Mouse (Mus musculus): ENCODE results near the gene Acer3.

The Acer3 gene

GRCm38 (mm10) chr7:98332678-98333397 lies 11.8 kb upstream of the Acer3 start:
- DNase-seq (ENCODE audit: low spot score) = no peak

DNA sequence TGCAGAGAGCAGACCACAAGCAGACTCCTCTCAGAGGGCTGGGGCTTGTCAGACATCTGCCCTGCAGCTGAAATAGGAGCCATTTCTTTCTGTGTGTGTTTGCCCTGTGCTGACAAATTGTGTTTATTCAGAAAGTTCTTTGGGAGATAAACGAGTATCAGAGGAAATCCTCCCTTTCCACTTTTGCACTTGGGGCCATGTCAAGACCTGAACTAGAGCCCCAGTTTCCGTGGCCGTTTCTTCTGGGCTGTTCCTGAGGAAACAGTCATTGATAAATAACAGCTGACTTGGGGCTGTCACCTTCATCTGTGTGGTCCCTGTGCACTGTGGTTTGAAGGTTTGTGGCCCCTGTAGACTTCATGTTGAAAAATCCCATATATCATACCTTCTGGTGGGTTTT lies 10.9 kb upstream of the Acer3 start:
- no peak for DNase-seq (ENCODE audit: low spot score)

- DNase-seq (ENCODE audit: low spot score) = no peak
Observed at GRCm38 (mm10) chr7:98330375-98331002, 9.5 kb upstream of the Acer3 start.

DNA sequence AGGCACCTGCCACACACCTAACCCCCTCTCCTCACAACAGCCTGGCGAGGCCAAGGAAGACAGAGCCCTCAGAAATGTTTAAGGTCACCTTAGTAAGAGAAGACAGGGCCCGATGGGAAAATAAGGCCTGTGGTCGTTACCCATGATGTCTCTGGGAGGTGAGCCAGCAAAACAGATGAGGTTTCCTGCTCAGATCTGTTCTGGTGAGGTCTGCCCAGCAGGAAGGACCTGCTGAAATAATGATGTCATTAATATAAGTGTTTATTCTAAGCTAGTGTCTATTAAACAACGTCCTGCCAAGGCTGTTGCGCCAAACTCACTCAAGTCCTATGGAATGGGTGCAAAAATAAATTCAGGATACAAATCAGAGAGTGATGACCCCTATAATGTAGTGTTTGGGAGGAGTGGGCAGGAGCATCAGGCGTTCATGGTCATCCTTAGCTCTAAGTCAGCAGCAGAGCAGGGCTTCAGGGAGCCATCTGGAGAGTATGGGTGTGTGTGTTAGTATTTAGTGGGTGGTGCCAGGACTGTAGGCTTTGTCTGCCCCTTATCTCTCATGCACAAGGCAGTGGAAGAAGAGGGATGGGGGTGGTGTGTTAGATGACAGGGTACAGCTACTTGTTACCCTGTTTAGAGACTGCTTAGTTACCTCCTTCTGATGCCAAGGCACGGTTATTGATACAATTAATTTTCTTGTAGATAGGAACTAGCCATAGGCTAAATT lies 8.8 kb upstream of the Acer3 start:
- DNase-seq (ENCODE audit: low spot score) = peak; percentile 48

- no peak for DNase-seq (ENCODE audit: low spot score)
Observed at GRCm38 (mm10) chr7:98328311-98328710, 7.3 kb upstream of the Acer3 start.

DNA sequence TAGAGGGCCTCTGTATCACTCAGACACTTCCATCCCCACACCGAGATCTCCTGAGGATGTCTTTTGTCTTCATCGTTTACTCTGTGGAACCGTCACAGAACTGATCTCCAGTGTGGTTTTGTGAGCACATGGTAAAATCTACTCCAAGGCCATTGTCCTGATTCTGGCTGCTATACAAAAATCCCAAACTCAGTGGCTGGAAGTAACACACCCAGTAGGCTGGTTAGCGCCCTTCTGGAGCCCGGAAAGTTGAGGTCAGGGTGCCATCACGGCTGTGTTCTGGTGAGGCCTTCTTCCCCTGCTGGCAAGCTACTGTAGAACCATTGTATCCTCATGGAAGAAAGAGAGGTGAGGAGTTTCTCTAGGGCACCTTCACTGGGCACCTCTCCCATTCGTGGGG lies 5.0 kb upstream of the Acer3 start:
- DNase-seq (ENCODE audit: low spot score) = no peak

DNA sequence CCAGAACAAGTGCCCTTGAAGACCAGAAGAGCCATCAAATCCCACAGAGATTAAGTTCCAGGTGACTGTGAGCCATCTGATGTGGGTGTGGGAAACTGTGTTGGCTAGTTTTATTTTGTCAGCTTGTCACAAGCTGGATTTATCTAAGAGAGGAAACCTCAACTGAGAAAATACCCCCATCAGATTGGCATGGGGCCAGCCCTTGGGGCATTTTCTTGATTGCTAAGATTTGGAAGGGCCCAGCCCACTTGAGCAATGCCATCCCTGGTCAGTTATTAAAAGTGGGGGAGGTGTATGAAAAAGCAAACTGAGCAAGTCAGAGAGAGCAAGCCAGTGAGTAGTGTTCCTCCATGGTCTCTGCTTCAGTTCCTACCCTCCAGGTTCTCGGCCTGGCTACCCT lies 3.2 kb upstream of the Acer3 start:
- no peak for DNase-seq (ENCODE audit: low spot score)

DNA sequence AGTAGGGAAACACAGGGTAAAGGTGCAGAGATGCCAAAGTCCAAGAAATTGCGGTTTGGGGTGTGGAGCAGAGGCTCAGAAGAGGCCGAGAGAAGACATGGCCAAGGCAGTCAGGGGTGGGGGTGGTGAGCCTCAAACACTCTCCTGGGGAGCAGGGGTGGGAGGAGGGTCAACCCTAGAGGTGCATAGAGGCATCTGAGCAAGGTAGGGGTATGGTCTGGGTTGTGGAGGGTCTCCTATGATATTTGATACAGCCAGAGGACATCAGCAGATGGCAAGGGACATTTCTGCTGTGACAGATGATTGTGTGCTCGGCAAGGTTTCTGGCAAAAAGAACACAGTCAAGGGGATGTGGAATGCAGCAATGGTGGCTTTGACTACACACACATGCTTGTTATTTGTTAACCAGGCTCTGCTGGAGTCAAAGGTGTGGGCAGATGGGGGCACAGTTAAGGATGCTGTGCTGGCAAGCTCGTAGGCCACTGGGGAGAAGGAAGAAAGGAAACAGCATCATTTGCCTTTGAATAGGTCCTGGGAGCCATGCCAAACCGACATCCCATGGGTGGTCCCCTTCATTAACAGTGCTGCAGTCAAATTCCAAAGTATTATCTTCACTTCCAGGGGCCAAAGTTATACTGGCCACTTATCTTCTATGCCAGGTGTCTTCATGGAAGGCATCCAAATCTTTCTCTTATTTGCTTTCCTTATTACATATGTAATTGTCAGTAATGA lies 2.4 kb upstream of the Acer3 start:
- DNase-seq (ENCODE audit: low spot score) = peak; percentile 44

DNA sequence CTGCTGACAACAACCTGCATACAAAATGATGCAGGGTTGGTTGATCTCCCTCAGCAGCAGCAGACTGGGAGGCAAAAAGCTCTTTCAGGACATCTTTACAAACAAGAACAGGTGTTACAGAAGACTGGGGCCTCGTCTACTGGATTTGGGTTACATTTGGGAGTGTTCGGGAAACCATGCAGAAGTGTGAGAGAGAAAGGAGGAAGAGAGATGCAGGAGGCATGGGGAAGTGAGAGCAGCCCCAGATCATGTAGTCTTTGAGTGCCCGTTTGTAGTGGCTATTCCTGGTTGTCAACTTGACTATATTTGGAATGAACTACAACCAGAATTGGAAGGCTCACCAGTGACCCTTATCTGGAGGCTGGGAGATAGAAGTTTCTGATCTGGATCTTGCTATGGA lies 1.4 kb upstream of the Acer3 start:
- no peak for DNase-seq (ENCODE audit: low spot score)

DNA sequence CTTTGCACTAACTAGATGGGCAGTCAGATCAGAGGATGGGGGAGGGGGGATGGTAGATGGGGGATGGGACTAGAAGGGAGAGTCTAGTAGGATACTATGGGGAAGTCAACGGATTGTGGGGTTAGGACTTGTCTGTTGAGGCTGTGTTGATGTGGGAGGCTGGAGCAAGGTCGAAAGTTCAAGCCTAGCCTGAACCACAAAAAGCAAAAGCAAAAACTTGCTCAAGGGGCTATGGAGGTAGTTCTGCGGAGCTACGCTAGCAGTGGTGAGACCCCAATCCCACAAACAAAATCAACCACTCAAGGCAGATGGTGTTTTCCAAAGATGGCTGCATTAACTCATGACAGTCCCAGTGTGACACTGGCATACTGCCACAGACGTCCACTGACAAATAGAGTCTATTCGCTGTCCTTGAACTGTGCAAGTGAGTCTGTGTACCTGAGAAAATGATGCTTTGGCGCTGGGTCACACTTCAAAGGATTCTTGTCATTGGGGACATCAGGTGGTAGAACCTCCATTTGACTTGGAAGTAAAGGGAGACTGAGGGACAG lies 927 bp downstream of the Acer3 start:
- DNase-seq (ENCODE audit: low spot score) = no peak

GRCm38 (mm10) chr7:98316568-98316967 lies 4.4 kb downstream of the Acer3 start:
- no peak for DNase-seq (ENCODE audit: low spot score)

DNA sequence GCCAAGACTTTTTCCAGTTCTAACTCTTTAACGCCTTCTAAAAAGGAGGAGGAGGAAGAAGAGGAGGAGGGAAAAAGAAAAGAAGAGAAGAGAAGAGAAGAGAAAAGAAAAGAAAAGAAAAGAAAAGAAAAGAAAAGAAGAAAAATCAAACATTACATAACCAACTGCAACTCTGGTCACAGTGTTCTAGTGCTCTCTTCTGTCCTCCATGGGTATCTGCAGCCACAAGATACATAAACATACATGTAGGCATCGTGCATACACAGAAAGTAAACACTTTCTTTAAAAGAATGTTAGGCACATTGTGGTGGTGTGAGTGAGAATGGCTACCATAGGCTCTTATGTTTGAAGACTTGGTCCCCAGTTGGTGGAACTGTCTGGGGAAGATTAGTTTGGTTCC lies 5.9 kb downstream of the Acer3 start:
- DNase-seq (ENCODE audit: low spot score) = no peak

DNA sequence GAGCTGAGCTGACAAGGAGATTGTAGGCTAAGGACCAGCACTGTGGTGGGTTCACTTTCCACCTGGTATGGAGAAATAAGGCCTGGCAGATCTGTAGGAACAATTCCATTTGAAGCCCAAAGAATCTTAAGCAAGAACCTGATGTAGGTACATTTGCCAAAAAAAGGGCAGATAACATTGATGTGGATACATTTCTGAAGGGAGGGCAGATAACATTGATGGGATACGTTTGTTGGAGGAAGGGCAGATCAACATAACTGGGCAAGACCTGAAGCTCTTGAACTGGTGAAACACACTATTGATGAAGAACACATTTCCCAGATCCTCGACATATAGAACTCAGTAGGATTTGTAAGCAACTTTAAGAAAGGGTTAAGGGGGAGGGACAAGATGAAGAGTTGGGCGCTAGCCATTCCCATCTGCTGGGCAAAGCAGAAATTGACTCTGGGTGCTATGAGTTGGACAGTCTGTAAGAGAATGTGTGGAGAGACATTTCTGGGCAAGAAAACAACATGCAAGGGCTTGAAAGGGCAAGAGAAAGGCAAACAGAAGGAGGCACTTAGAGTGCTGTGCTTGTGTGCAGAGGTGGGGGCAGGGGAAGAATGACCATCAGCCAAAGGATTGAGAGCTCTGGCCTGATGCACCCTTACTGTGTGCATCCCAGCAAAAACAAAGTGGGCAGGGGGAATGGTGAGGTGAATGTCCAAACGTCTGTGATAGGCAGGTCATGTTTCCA lies 8.7 kb downstream of the Acer3 start:
- no peak for DNase-seq (ENCODE audit: low spot score)

DNA sequence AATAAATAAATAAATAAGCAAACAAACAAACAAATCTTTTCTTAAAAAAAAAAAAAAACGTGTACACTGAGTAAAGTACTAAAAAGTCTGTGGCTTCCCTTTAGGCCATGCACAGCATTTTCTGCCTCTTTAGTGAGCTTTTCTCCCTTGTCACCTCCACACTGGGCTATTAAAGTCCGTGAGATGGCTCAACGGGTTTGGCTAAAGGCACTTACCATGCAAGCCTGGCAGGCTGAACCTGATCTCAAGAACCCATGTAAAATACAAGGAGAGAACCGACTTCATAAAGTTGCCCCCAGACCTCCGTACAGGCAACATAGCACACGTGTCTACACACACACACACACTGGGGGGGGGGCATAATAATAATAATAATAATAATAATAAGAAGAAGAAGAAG lies 10.7 kb downstream of the Acer3 start:
- DNase-seq (ENCODE audit: low spot score) = no peak

DNA sequence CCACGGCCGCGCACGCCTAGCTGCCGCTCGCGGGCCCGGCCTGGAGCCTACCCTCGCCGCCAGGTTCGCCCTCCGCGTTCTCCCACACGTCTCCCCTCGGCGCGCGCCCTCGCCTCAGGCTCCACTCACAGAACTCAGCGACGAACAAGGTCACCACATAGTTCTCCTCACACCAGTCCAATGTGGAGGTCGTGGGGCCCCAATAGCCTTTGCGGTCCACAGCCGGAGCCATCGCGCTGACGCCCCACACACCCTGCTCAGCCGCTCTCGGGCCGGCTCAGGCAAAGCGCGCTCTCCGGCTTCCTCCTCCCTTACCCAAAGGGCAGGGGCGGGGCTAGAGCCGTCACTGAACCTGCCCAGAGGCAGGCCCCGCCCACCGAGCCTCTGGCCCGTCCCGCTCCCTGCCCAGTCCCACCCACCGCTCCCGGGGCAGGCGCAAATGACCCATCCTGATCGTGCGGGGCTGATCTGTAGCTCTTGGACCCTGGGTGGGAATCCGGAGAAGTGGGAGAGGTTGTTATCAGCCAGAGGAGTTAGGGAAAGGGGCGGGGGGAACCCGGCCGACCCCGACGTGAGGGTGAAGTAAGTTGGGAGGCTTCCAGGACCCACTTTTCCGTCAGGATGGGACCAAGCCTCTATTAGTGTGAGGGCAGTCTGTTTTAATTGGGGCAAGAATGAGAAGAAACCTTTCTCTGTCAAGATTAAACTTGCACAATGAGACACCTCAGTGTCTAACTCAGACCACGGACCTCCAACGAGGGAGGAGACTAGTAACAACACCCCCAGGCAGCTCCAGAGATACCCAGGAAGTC lies 11.6 kb downstream of the Acer3 start:
- peak; percentile 96 for DNase-seq (ENCODE audit: low spot score)

GRCm38 (mm10) chr7:98308607-98309218 lies 12.3 kb downstream of the Acer3 start:
- DNase-seq (ENCODE audit: low spot score) = peak; percentile 37

GRCm38 (mm10) chr7:98307921-98308606 lies 12.9 kb downstream of the Acer3 start:
- no peak for DNase-seq (ENCODE audit: low spot score)

DNA sequence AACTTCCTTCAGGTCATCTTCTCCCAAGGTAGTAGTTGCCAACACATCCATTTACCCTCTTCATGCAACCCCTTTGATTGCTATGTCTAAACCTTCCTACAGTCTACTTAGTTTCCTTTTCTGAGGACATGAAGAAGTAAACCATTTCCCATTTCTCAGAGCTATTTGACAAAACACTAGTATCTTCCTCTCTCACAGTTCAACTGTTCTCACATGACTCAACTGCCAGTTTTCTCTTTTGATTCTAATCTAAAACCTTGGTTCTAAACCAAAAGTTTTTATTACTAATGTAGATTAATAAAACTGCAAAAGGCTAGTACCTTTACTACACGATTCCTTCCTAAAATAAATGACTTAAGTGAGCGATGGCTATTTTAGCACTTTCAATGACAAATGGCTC lies 13.6 kb downstream of the Acer3 start:
- DNase-seq (ENCODE audit: low spot score) = no peak

DNA sequence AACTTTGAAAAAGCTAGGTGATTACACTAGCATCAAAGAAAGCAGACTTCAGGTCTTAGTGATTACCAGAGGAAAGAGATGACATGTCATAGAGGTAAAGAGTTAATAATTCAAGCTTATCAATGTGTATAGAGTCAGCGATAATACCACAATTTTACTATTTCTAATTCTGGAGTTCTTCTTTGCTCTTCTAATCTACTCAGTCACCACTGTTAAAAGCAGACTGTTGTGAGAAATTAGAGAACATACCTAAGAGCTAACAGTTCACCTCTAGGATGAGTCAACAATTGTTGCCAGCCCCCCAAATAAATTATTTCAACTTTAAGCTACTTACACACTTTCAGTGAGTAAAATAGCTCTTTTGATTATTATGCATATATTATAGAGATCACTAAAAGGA lies 28.1 kb downstream of the Acer3 start:
- no peak for DNase-seq (ENCODE audit: low spot score)

GRCm38 (mm10) chr7:98289585-98289984 lies 31.4 kb downstream of the Acer3 start:
- no peak for DNase-seq (ENCODE audit: low spot score)

All from MN1 (cell line).